Mouse (Mus musculus): Measurements from ENCODE around the gene Ercc6l. TPM values are rescaled to one million over a fixed set of nuclear protein-coding genes. Genes with fewer than 3 reads are reported as not detected.

Ercc6l gene
- 0.17 and 0.20 TPM in 2 replicates for polyA plus RNA-seq (2012; rRNA removed)

GRCm38 (mm10) chrX:102156618-102157422, at the start of gene Ercc6l:
TSS of gene Ercc6l (minus strand) at chrX:102157091.
- 23% methylated on average over 42 of the region's 42 CpGs for WGBS
- peak; percentile 80 for DNase-seq
- TF ChIP-seq POLR2A (IDR thresholded peaks at IDR 0.05; ENCODE audit: borderline replicate concordance, extremely low read depth, low read depth, low read length) (no peak), CTCF (IDR thresholded peaks at IDR 0.05; ENCODE audit: insufficient read depth, low read length) (no peak)
- peak within 1 kb of the TSS; percentile 92 for H3K4me3 ChIP-seq (replicated peaks; ENCODE audit: extremely low read depth, low read depth, low read length)
- no peaks in the 10 kb centered on the region for H3K4me1 ChIP-seq (ENCODE audit: control insufficient read depth, insufficient read depth, low read length)

GRCm38 (mm10) chrX:102190840-102191239, 33.9 kb upstream of the Ercc6l start:
- H3K4me1 ChIP-seq (ENCODE audit: control insufficient read depth, insufficient read depth, low read length): peaks cover 7% of the 10 kb centered on the region
- WGBS: 89% methylated on average over 1 of the region's 1 CpGs
- no peak for DNase-seq
- H3K4me3 ChIP-seq (replicated peaks; ENCODE audit: extremely low read depth, low read depth, low read length): no peak overlapping the region
- TF ChIP-seq POLR2A (IDR thresholded peaks at IDR 0.05; ENCODE audit: borderline replicate concordance, extremely low read depth, low read depth, low read length) (no peak), CTCF (IDR thresholded peaks at IDR 0.05; ENCODE audit: insufficient read depth, low read length) (no peak)

GRCm38 (mm10) chrX:102189581-102189980, 32.7 kb upstream of the Ercc6l start:
- H3K4me1 ChIP-seq (ENCODE audit: control insufficient read depth, insufficient read depth, low read length): peaks cover 7% of the 10 kb centered on the region
- no peak for TF ChIP-seq POLR2A (IDR thresholded peaks at IDR 0.05; ENCODE audit: borderline replicate concordance, extremely low read depth, low read depth, low read length)
- TF ChIP-seq CTCF (IDR thresholded peaks at IDR 0.05; ENCODE audit: insufficient read depth, low read length): no peak
- DNase-seq: no peak
- no peak overlapping the region for H3K4me3 ChIP-seq (replicated peaks; ENCODE audit: extremely low read depth, low read depth, low read length)
- 53% methylated on average over 5 of the region's 5 CpGs for WGBS

- DNase-seq: peak; percentile 75
- 36% methylated on average over 37 of the region's 37 CpGs for WGBS
- H3K4me3 ChIP-seq (replicated peaks; ENCODE audit: extremely low read depth, low read depth, low read length): peak within 1 kb of the TSS; percentile 84
- H3K4me1 ChIP-seq (ENCODE audit: control insufficient read depth, insufficient read depth, low read length): peaks cover 7% of the 10 kb centered on the region
- peak; percentile 96 for TF ChIP-seq POLR2A (IDR thresholded peaks at IDR 0.05; ENCODE audit: borderline replicate concordance, extremely low read depth, low read depth, low read length)
- peak; percentile 49 for TF ChIP-seq CTCF (IDR thresholded peaks at IDR 0.05; ENCODE audit: insufficient read depth, low read length)
Measured at GRCm38 (mm10) chrX:102188712-102189497, 32.0 kb upstream of the Ercc6l start, which contains the start of gene Rps4x. TSS of gene Rps4x (minus strand) at chrX:102189394.

- no peak for TF ChIP-seq POLR2A (IDR thresholded peaks at IDR 0.05; ENCODE audit: borderline replicate concordance, extremely low read depth, low read depth, low read length)
- no peak for TF ChIP-seq CTCF (IDR thresholded peaks at IDR 0.05; ENCODE audit: insufficient read depth, low read length)
- DNase-seq: no peak
- WGBS: 49% methylated on average over 11 of the region's 11 CpGs
- no peak overlapping the region for H3K4me3 ChIP-seq (replicated peaks; ENCODE audit: extremely low read depth, low read depth, low read length)
- H3K4me1 ChIP-seq (ENCODE audit: control insufficient read depth, insufficient read depth, low read length): peaks cover 7% of the 10 kb centered on the region
Measured at GRCm38 (mm10) chrX:102187023-102187699, 30.3 kb upstream of the Ercc6l start.

- no peak for DNase-seq
- no peak for TF ChIP-seq POLR2A (IDR thresholded peaks at IDR 0.05; ENCODE audit: borderline replicate concordance, extremely low read depth, low read depth, low read length)
- TF ChIP-seq CTCF (IDR thresholded peaks at IDR 0.05; ENCODE audit: insufficient read depth, low read length): no peak
- H3K4me1 ChIP-seq (ENCODE audit: control insufficient read depth, insufficient read depth, low read length): peaks cover 4% of the 10 kb centered on the region
- H3K4me3 ChIP-seq (replicated peaks; ENCODE audit: extremely low read depth, low read depth, low read length): no peak overlapping the region
Measured at GRCm38 (mm10) chrX:102182575-102182974, 25.7 kb upstream of the Ercc6l start.

GRCm38 (mm10) chrX:102175538-102176287, 18.8 kb upstream of the Ercc6l start:
- no peak for DNase-seq
- TF ChIP-seq POLR2A (IDR thresholded peaks at IDR 0.05; ENCODE audit: borderline replicate concordance, extremely low read depth, low read depth, low read length) (no peak), CTCF (IDR thresholded peaks at IDR 0.05; ENCODE audit: insufficient read depth, low read length) (no peak)
- Histone ChIP-seq H3K4me3 (replicated peaks; ENCODE audit: extremely low read depth, low read depth, low read length) (no peak overlapping the region), H3K4me1 (ENCODE audit: control insufficient read depth, insufficient read depth, low read length) (no peaks in the 10 kb centered on the region)
- 79% methylated on average over 5 of the region's 5 CpGs for WGBS

GRCm38 (mm10) chrX:102170900-102171299, 14.0 kb upstream of the Ercc6l start:
- WGBS: 57% methylated on average over 3 of the region's 3 CpGs
- TF ChIP-seq POLR2A (IDR thresholded peaks at IDR 0.05; ENCODE audit: borderline replicate concordance, extremely low read depth, low read depth, low read length) (no peak), CTCF (IDR thresholded peaks at IDR 0.05; ENCODE audit: insufficient read depth, low read length) (no peak)
- no peak for DNase-seq
- no peaks in the 10 kb centered on the region for H3K4me1 ChIP-seq (ENCODE audit: control insufficient read depth, insufficient read depth, low read length)
- no peak overlapping the region for H3K4me3 ChIP-seq (replicated peaks; ENCODE audit: extremely low read depth, low read depth, low read length)

Data from lung, adult 2 months (tissue).